Mouse (Mus musculus): ENCODE data around the gene 2810004N23Rik. TPM values are rescaled to one million over a fixed set of nuclear protein-coding genes. Genes with fewer than 3 reads are reported as not detected.

2810004N23Rik gene
- polyA plus RNA-seq, 1 experiment = 5.4 TPM

DNA sequence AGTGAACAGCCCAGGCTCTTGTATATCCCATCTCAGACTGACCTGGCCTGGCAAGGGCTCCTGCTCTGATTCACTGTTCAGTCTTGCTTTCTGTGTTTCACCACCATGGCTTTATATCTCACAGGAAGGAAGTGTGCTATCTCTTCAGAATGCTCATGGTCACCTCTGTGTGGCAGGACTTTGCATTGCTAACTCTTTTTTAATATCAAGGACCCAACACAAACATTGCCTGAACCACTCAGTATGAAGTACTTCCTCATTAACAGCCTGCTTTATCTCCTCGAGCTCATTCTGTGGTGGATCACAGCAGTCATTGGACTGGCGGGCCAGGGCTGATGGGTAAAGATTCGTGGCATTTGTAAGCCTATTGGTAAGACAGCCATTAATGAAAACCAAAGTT lies 3.7 kb upstream of the 2810004N23Rik start:
- Histone ChIP-seq H3K27ac (ENCODE audit: insufficient read depth, low read depth, low read length) (no peak overlapping the region), H3K4me3 (ENCODE audit: low read depth, low read length) (no peak overlapping the region), H3K27me3 (ENCODE audit: control insufficient read depth, insufficient read depth, low read length) (no peaks in the 10 kb centered on the region), H3K36me3 (ENCODE audit: control insufficient read depth, insufficient read depth, low read length) (peaks cover 7% of the 10 kb centered on the region; the same call in 1 of the 2 replicates), H3K4me1 (ENCODE audit: control insufficient read depth, insufficient read depth, insufficient read length, low read length) (peaks cover 4% of the 10 kb centered on the region; the same call in 1 of the 2 replicates)
- TF ChIP-seq CTCF (IDR thresholded peaks at IDR 0.05; ENCODE audit: extremely low read depth, insufficient read length, insufficient replicate concordance, low read depth, low read length) (no peak), POLR2A (IDR thresholded peaks at IDR 0.05; ENCODE audit: low read depth, low read length) (no peak)
- 51% methylated on average over 3 of the region's 3 CpGs for WGBS

DNA sequence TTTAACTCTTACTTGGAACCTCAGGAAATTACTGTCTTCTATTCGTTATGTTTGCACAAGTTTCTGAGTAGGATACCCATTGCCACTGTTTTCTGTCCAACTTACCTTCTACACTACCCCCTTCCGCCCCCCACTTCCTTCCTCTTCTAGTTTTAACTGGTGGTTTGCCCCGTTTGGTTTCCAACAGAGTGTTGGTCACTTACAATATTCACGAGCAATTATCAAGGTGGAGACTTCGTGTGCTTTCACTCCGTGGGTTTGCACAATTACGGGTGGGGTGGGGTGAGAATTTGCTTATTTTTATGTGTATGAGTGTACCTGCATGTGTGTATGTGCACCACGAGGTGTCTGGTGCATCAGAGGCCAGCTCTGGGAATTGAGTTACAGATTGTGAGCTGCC lies 809 bp upstream of the 2810004N23Rik start:
- no peaks in the 10 kb centered on the region for H3K27me3 ChIP-seq (ENCODE audit: control insufficient read depth, insufficient read depth, low read length)
- 2% methylated on average over 8 of the region's 8 CpGs for WGBS
- no peak overlapping the region for H3K27ac ChIP-seq (ENCODE audit: insufficient read depth, low read depth, low read length)
- H3K36me3 ChIP-seq (ENCODE audit: control insufficient read depth, insufficient read depth, low read length) = peaks cover 11% of the 10 kb centered on the region
- TF ChIP-seq CTCF (IDR thresholded peaks at IDR 0.05; ENCODE audit: extremely low read depth, insufficient read length, insufficient replicate concordance, low read depth, low read length) (no peak), POLR2A (IDR thresholded peaks at IDR 0.05; ENCODE audit: low read depth, low read length) (no peak)
- peaks cover 4% of the 10 kb centered on the region; the same call in 1 of the 2 replicates for H3K4me1 ChIP-seq (ENCODE audit: control insufficient read depth, insufficient read depth, insufficient read length, low read length)
- peak overlapping the region; percentile 30; the same call in 1 of the 2 replicates for H3K4me3 ChIP-seq (ENCODE audit: low read depth, low read length)

DNA sequence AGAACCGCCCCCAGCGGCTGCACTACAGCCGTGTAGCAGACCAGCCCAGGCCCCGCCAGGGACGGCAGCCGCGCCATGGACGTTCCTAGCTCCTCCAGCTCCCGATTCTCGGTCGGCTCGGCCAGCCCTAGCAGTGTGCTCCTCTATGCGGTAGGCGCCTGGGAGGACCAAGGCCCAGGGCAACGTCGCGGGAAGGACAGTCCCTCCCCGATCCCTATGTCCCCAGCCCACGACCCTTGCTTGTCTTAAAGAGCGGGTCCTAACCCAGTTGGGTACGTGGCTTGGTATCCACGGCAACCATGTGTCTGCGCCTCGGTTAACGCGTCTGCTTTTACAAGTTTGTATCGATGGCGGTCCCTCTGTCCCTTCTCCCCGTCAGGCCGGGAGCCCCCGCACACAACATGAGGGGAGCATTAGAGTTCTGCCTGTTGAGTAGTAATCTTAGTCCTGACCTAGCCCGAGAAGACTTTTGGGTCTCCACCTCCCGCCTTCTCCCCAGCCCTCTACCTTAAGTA lies 300 bp upstream of the 2810004N23Rik start:
- Histone ChIP-seq H3K27me3 (ENCODE audit: control insufficient read depth, insufficient read depth, low read length) (no peaks in the 10 kb centered on the region), H3K36me3 (ENCODE audit: control insufficient read depth, insufficient read depth, low read length) (peaks cover 13% of the 10 kb centered on the region), H3K27ac (ENCODE audit: insufficient read depth, low read depth, low read length) (peak overlapping the region; percentile 44), H3K4me1 (ENCODE audit: control insufficient read depth, insufficient read depth, insufficient read length, low read length) (peaks cover 4% of the 10 kb centered on the region; the same call in 1 of the 2 replicates), H3K4me3 (ENCODE audit: low read depth, low read length) (peak overlapping the region; percentile 90)
- TF ChIP-seq POLR2A (IDR thresholded peaks at IDR 0.05; ENCODE audit: low read depth, low read length) (no peak), CTCF (IDR thresholded peaks at IDR 0.05; ENCODE audit: extremely low read depth, insufficient read length, insufficient replicate concordance, low read depth, low read length) (no peak)
- under 1% methylated on average over 33 of the region's 33 CpGs for WGBS

- peaks cover 21% of the 10 kb centered on the region for H3K36me3 ChIP-seq (ENCODE audit: control insufficient read depth, insufficient read depth, low read length)
- 91% methylated on average over 3 of the region's 3 CpGs for WGBS
Measured at GRCm38 (mm10) chr8:124860188-124860587, 2.7 kb downstream of the 2810004N23Rik start.

GRCm38 (mm10) chr8:124859466-124859865 lies 3.5 kb downstream of the 2810004N23Rik start:
- Histone ChIP-seq H3K27me3 (ENCODE audit: control insufficient read depth, insufficient read depth, low read length) (no peaks in the 10 kb centered on the region), H3K27ac (ENCODE audit: insufficient read depth, low read depth, low read length) (no peak overlapping the region), H3K4me3 (ENCODE audit: low read depth, low read length) (no peak overlapping the region), H3K4me1 (ENCODE audit: control insufficient read depth, insufficient read depth, insufficient read length, low read length) (peaks cover 4% of the 10 kb centered on the region; the same call in 1 of the 2 replicates), H3K36me3 (ENCODE audit: control insufficient read depth, insufficient read depth, low read length) (peaks cover 26% of the 10 kb centered on the region)
- TF ChIP-seq POLR2A (IDR thresholded peaks at IDR 0.05; ENCODE audit: low read depth, low read length) (no peak), CTCF (IDR thresholded peaks at IDR 0.05; ENCODE audit: extremely low read depth, insufficient read length, insufficient replicate concordance, low read depth, low read length) (peak; percentile 52; the same call in 1 of the 2 replicates)

More at GRCm38 (mm10) chr8:124860188-124860587, 2.7 kb downstream of the 2810004N23Rik start:
- H3K4me1 ChIP-seq (ENCODE audit: control insufficient read depth, insufficient read depth, insufficient read length, low read length) = peaks cover 4% of the 10 kb centered on the region; the same call in 1 of the 2 replicates
- no peaks in the 10 kb centered on the region for H3K27me3 ChIP-seq (ENCODE audit: control insufficient read depth, insufficient read depth, low read length)
- TF ChIP-seq CTCF (IDR thresholded peaks at IDR 0.05; ENCODE audit: extremely low read depth, insufficient read length, insufficient replicate concordance, low read depth, low read length) (no peak), POLR2A (IDR thresholded peaks at IDR 0.05; ENCODE audit: low read depth, low read length) (no peak)
- no peak overlapping the region for H3K4me3 ChIP-seq (ENCODE audit: low read depth, low read length)
- no peak overlapping the region for H3K27ac ChIP-seq (ENCODE audit: insufficient read depth, low read depth, low read length)

GRCm38 (mm10) chr8:124853511-124853910 lies 9.4 kb downstream of the 2810004N23Rik start:
- Histone ChIP-seq H3K27ac (ENCODE audit: insufficient read depth, low read depth, low read length) (no peak overlapping the region), H3K27me3 (ENCODE audit: control insufficient read depth, insufficient read depth, low read length) (no peaks in the 10 kb centered on the region), H3K36me3 (ENCODE audit: control insufficient read depth, insufficient read depth, low read length) (peaks cover 19% of the 10 kb centered on the region), H3K4me1 (ENCODE audit: control insufficient read depth, insufficient read depth, insufficient read length, low read length) (no peaks in the 10 kb centered on the region), H3K4me3 (ENCODE audit: low read depth, low read length) (no peak overlapping the region)
- WGBS = 55% methylated on average over 1 of the region's 1 CpGs
- TF ChIP-seq POLR2A (IDR thresholded peaks at IDR 0.05; ENCODE audit: low read depth, low read length) (no peak), CTCF (IDR thresholded peaks at IDR 0.05; ENCODE audit: extremely low read depth, insufficient read length, insufficient replicate concordance, low read depth, low read length) (no peak)

DNA sequence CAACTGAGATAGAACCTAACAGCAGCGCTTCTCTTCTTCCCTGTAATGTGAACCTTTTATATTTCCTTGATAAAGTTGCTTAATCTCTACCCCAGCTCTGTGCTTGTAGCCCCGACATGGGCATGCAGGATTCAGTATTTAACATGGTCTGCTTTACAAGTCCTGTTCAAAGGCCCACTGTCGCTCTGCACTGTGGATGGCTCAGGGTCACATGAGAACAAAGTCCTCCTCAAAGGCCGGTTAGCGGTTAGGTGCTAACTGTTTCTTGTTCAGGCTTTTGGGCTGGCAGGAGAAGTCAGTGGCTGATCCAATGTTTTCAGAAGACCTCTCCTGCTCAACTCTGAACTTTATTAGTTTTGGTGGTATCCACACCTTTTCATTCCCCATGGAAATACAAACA lies 17.3 kb downstream of the 2810004N23Rik start:
- H3K36me3 ChIP-seq (ENCODE audit: control insufficient read depth, insufficient read depth, low read length) = peaks cover 12% of the 10 kb centered on the region
- no peak for TF ChIP-seq POLR2A (IDR thresholded peaks at IDR 0.05; ENCODE audit: low read depth, low read length)
- H3K4me3 ChIP-seq (ENCODE audit: low read depth, low read length) = no peak overlapping the region
- no peaks in the 10 kb centered on the region for H3K4me1 ChIP-seq (ENCODE audit: control insufficient read depth, insufficient read depth, insufficient read length, low read length)
- WGBS = 73% methylated on average over 5 of the region's 5 CpGs
- no peaks in the 10 kb centered on the region for H3K27me3 ChIP-seq (ENCODE audit: control insufficient read depth, insufficient read depth, low read length)
- no peak overlapping the region for H3K27ac ChIP-seq (ENCODE audit: insufficient read depth, low read depth, low read length)

Data from small intestine, adult 2 months (tissue).